Mouse (Mus musculus): Measurements from ENCODE around the gene Gm39566.

Gene Gm39566

DNA sequence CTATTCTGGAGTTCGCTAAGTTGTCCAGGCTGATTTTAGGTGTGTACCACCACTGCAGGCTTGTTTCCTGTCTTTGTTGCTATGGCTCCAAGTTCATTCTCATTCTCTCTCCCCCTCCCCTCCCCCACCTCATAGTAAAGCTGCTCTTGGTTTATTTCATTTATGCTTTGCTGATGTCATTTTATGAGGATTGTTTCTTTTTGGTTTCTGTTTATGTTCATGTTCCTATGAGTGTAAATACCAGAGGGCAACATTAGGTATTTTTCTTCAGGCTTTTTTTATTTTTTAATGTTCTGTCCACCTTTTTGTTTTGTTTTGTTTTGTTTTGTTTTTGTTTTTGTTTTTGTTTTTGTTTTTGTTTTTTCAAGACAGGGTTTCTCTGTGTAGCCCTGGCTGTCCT, 53.2 kb downstream of the Gm39566 start, which contains the start of gene Slc35g3:
Slc35g3 (minus strand) TSS at position 101 of the 400 bp plus-strand sequence.
- no peak for DNase-seq (ENCODE audit: low read depth, low spot score)

Measured in skeletal muscle tissue, adult 2 months (tissue).